Mouse (Mus musculus): Measurements from ENCODE around the gene March4. TPM values are rescaled to one million over a fixed set of nuclear protein-coding genes. Genes with fewer than 3 reads are reported as not detected.

March4 gene
- polyA plus RNA-seq, 1 experiment from 2014 or later = 0.12 TPM

DNA sequence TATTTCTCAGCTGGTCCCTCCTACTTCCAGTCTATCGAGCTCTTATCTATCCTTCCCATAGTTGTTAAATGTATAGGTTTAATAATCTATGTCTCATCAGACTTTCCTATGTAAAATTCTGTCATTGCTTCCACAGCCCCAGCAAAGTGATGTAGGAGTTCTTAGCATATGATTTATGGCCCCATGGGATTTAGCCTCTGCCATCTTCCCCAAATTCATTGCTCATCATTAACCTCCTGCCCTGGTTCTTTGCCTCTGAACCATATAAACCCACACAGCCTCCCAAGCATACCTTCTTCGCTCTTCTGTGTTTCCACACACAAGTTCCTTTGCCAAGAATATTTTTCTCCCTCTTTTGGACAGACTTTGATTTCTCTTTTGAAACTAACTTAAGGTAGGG lies 94.0 kb downstream of the March4 start:
- Histone ChIP-seq H3K36me3 (ENCODE audit: control insufficient read depth, insufficient read depth) (no peaks in the 10 kb centered on the region), H3K4me1 (replicated peaks; ENCODE audit: control insufficient read depth, insufficient read depth, low read length) (no peaks in the 10 kb centered on the region), H3K4me3 (ENCODE audit: low read depth, low read length) (no peak overlapping the region), H3K27me3 (replicated peaks; ENCODE audit: control insufficient read depth, insufficient read depth, low read length) (no peaks in the 10 kb centered on the region), H3K9ac (ENCODE audit: low read depth, low read length) (no peak overlapping the region), H3K9me3 (ENCODE audit: control insufficient read depth) (no peaks in the 10 kb centered on the region), H3K4me2 (replicated peaks; ENCODE audit: low read depth) (no peak overlapping the region), H3K27ac (ENCODE audit: low read depth, low read length) (no peak overlapping the region)
- no peak for TF ChIP-seq CTCF (IDR thresholded peaks at IDR 0.05; ENCODE audit: low read depth)
- ATAC-seq = no peak
- WGBS = 85% methylated on average over 2 of the region's 2 CpGs

DNA sequence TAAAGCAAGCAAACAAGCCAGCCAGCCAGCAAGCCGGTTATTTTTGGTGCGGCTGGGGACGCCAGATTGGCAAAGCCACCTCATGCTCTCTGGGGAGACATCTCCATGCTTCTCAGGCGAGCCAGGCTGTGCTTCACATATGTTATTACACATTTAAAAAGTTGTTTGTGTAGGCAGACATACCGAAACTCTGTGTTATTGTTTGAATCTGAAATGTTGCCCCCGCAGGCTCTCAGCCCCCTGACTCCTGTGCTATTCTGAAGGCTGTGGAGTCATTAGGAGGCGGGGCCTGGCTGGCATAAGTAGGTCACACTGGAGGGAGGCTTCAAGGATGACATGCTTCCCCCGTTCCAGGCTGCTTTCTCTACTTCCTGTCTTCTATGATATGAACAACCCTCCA lies 97.6 kb downstream of the March4 start:
- 72% methylated on average over 8 of the region's 8 CpGs for WGBS
- H3K4me3 ChIP-seq (ENCODE audit: low read depth, low read length) = no peak overlapping the region
- no peak for ATAC-seq
- TF ChIP-seq CTCF (IDR thresholded peaks at IDR 0.05; ENCODE audit: low read depth) = no peak
- no peaks in the 10 kb centered on the region for H3K27me3 ChIP-seq (replicated peaks; ENCODE audit: control insufficient read depth, insufficient read depth, low read length)
- no peak overlapping the region for H3K27ac ChIP-seq (ENCODE audit: low read depth, low read length)
- H3K4me1 ChIP-seq (replicated peaks; ENCODE audit: control insufficient read depth, insufficient read depth, low read length) = no peaks in the 10 kb centered on the region
- no peak overlapping the region for H3K9ac ChIP-seq (ENCODE audit: low read depth, low read length)
- no peaks in the 10 kb centered on the region for H3K36me3 ChIP-seq (ENCODE audit: control insufficient read depth, insufficient read depth)
- H3K9me3 ChIP-seq (ENCODE audit: control insufficient read depth) = no peaks in the 10 kb centered on the region
- H3K4me2 ChIP-seq (replicated peaks; ENCODE audit: low read depth) = no peak overlapping the region

DNA sequence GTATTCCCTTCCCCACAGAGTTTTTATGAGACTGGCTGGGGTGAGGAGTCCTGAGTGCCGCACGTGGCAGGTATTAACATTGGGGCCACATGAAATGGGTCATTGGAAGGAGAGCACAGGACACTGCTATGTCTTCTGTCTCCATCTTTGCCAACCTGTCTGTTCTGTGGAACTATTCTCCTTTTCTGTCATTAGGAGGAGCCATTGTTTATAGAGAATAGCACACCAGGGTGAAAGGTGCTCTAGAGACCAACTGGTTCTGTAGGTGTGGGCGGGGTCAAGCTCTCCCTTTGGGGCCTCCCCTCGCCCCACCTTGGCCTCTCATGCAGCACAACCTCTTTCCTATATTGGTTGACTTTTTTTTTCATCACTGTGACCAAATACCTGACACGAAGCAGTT lies 99.8 kb downstream of the March4 start:
- no peak for TF ChIP-seq CTCF (IDR thresholded peaks at IDR 0.05; ENCODE audit: low read depth)
- Histone ChIP-seq H3K27me3 (replicated peaks; ENCODE audit: control insufficient read depth, insufficient read depth, low read length) (no peaks in the 10 kb centered on the region), H3K4me2 (replicated peaks; ENCODE audit: low read depth) (no peak overlapping the region), H3K4me3 (ENCODE audit: low read depth, low read length) (no peak overlapping the region), H3K4me1 (replicated peaks; ENCODE audit: control insufficient read depth, insufficient read depth, low read length) (no peaks in the 10 kb centered on the region), H3K27ac (ENCODE audit: low read depth, low read length) (no peak overlapping the region), H3K36me3 (ENCODE audit: control insufficient read depth, insufficient read depth) (no peaks in the 10 kb centered on the region), H3K9me3 (ENCODE audit: control insufficient read depth) (no peaks in the 10 kb centered on the region), H3K9ac (ENCODE audit: low read depth, low read length) (no peak overlapping the region)
- 67% methylated on average over 5 of the region's 5 CpGs for WGBS
- no peak for ATAC-seq

DNA sequence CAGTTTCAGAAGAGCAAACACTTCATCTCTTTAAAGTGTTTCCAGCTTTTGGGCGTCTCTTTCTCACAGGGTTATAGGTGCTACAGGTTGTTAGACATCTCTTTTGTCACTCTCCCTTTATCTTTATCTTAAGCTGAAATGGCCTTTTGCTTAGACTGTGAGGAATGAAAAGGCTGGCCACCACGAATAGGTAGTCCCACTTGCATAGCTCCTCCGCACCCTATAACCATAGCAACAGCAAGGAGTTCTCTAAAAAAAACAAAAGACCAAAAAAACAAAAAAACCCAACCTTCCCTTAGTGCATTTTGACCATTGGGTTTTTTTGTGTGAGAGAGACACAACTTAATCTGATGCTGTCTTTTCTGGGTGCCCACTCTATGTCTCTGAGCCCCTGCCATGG lies 102.2 kb downstream of the March4 start:
- H3K36me3 ChIP-seq (ENCODE audit: control insufficient read depth, insufficient read depth) = no peaks in the 10 kb centered on the region
- H3K27me3 ChIP-seq (replicated peaks; ENCODE audit: control insufficient read depth, insufficient read depth, low read length) = no peaks in the 10 kb centered on the region
- no peaks in the 10 kb centered on the region for H3K9me3 ChIP-seq (ENCODE audit: control insufficient read depth)
- no peak overlapping the region for H3K9ac ChIP-seq (ENCODE audit: low read depth, low read length)
- H3K4me3 ChIP-seq (ENCODE audit: low read depth, low read length) = no peak overlapping the region
- TF ChIP-seq CTCF (IDR thresholded peaks at IDR 0.05; ENCODE audit: low read depth) = no peak
- no peak overlapping the region for H3K27ac ChIP-seq (ENCODE audit: low read depth, low read length)
- ATAC-seq = no peak
- no peaks in the 10 kb centered on the region for H3K4me1 ChIP-seq (replicated peaks; ENCODE audit: control insufficient read depth, insufficient read depth, low read length)
- H3K4me2 ChIP-seq (replicated peaks; ENCODE audit: low read depth) = no peak overlapping the region
- WGBS = 51% methylated on average over 3 of the region's 3 CpGs

DNA sequence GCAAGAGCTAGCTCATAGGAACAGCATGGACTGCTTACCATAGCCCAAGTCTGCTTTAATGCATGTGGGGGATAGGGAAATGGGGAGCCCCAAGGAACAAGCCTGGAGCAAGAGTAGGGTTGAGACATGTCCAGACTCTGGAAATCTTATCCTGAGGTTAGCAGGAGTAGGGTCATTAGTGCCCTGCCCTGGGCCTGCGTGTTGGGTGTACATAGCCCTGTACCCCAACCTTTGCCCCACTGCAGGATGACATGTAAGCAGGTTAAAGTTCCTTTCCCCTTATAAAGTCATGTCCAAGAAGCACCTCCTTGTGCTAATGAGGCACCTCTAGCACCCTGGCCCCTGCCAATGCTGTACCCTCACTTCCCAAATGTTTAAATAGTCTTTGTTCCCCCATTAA lies 104.2 kb downstream of the March4 start:
- Histone ChIP-seq H3K4me1 (replicated peaks; ENCODE audit: control insufficient read depth, insufficient read depth, low read length) (no peaks in the 10 kb centered on the region), H3K4me3 (ENCODE audit: low read depth, low read length) (no peak overlapping the region), H3K27ac (ENCODE audit: low read depth, low read length) (no peak overlapping the region), H3K36me3 (ENCODE audit: control insufficient read depth, insufficient read depth) (no peaks in the 10 kb centered on the region), H3K27me3 (replicated peaks; ENCODE audit: control insufficient read depth, insufficient read depth, low read length) (no peaks in the 10 kb centered on the region), H3K9ac (ENCODE audit: low read depth, low read length) (no peak overlapping the region), H3K9me3 (ENCODE audit: control insufficient read depth) (no peaks in the 10 kb centered on the region), H3K4me2 (replicated peaks; ENCODE audit: low read depth) (no peak overlapping the region)
- TF ChIP-seq CTCF (IDR thresholded peaks at IDR 0.05; ENCODE audit: low read depth) = no peak
- WGBS = 27% methylated on average over 1 of the region's 1 CpGs
- ATAC-seq = peak; percentile 77

DNA sequence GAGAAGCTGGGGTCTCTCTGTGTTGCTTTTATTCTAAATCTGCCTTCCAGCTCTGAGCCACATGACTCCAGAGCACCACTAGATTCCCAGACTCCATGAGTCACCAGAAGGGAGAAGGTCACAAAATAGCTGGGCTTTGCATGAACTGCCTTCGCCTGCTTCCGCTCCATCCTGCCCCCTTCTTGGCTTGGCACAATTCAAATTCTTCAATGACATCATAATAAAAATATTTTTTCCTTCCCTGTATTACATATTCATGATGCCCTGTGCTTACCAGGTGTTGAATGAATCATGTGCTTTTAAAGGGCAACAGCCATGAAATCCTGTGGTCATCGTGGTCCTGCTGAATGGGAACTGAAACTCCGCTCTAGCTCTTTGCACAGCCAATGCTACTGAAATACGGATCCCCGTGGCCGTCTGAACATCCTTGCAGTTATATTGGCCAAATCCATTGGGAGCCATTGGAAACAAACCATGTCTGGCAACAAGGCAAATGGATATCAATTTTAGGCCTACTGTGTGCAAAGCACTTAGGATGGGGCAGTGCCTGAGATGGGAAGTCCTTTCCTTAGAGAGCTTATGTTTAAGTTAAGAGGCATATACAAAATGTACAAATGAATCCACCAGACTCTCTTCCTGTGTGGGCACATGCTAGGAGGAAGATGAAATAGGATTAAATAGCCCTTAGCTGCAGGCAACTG lies 107.5 kb downstream of the March4 start:
- Histone ChIP-seq H3K4me2 (replicated peaks; ENCODE audit: low read depth) (no peak overlapping the region), H3K4me3 (ENCODE audit: low read depth, low read length) (no peak overlapping the region), H3K4me1 (replicated peaks; ENCODE audit: control insufficient read depth, insufficient read depth, low read length) (no peaks in the 10 kb centered on the region), H3K27ac (ENCODE audit: low read depth, low read length) (no peak overlapping the region), H3K9ac (ENCODE audit: low read depth, low read length) (no peak overlapping the region), H3K27me3 (replicated peaks; ENCODE audit: control insufficient read depth, insufficient read depth, low read length) (no peaks in the 10 kb centered on the region), H3K9me3 (ENCODE audit: control insufficient read depth) (no peaks in the 10 kb centered on the region), H3K36me3 (ENCODE audit: control insufficient read depth, insufficient read depth) (no peaks in the 10 kb centered on the region)
- no peak for ATAC-seq
- no peak for TF ChIP-seq CTCF (IDR thresholded peaks at IDR 0.05; ENCODE audit: low read depth)
- WGBS = 91% methylated on average over 7 of the region's 7 CpGs

DNA sequence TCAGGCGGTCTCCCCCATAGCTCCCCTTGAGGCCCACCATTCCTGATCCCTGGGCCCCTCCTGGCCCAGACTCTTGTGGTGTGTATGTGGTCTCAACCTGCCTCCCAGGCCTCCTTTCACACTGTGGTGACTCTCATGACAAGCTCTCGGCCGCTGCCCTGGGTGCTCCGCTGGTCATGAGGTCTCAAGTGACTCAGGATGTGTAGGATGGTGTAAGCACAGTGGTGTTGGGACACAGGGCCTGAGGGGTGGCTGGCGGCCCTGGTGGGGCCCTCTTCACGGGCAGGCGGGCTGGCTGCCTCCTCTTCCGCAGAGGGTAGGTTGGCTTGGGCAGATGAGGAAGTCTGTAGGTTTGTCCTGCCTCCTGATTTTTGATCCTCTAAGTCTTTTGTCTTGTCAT lies 108.2 kb downstream of the March4 start:
- ATAC-seq = no peak
- Histone ChIP-seq H3K9me3 (ENCODE audit: control insufficient read depth) (no peaks in the 10 kb centered on the region), H3K4me3 (ENCODE audit: low read depth, low read length) (no peak overlapping the region), H3K27me3 (replicated peaks; ENCODE audit: control insufficient read depth, insufficient read depth, low read length) (no peaks in the 10 kb centered on the region), H3K4me1 (replicated peaks; ENCODE audit: control insufficient read depth, insufficient read depth, low read length) (no peaks in the 10 kb centered on the region), H3K36me3 (ENCODE audit: control insufficient read depth, insufficient read depth) (no peaks in the 10 kb centered on the region), H3K4me2 (replicated peaks; ENCODE audit: low read depth) (no peak overlapping the region), H3K9ac (ENCODE audit: low read depth, low read length) (no peak overlapping the region), H3K27ac (ENCODE audit: low read depth, low read length) (no peak overlapping the region)
- no peak for TF ChIP-seq CTCF (IDR thresholded peaks at IDR 0.05; ENCODE audit: low read depth)
- 84% methylated on average over 8 of the region's 8 CpGs for WGBS
